Mouse (Mus musculus) heart, embryonic 16.5 days (tissue): ENCODE measurements at regions not wholly inside any gene's neighbourhood (a gene's known extent, or its start where the extent isn't known, plus 50 kb on each side); places are given as distances from the start of the nearest gene placed in this dataset.

Experiments used
- ATAC-seq: fragments of 200-750 bp; cut with Nextera tagmentation; replicated peaks from 2 replicates; pipeline ENCODE4 v1.8.0; 2017; ENCODE audit warnings: moderate number of reproducible peaks; ENCODE audit not compliant: insufficient read depth, low FRiP score; ENCODE audit errors: extremely low read depth
- H3K27ac ChIP-seq: fragments of 300-500 bp; sonication (generic); 2 replicates; pipeline ENCODE4 v1.5.1; 2014; ENCODE audit warnings: mild to moderate bottlenecking, low read length, control low read depth, moderate library complexity
- H3K27me3 ChIP-seq: fragments of 300-500 bp; sonication (generic); 2 replicates; pipeline ENCODE4 v1.6.1; 2014; ENCODE audit warnings: low read length, mixed read lengths; ENCODE audit not compliant: control insufficient read depth, insufficient read depth
- H3K36me3 ChIP-seq: fragments of 300-500 bp; sonication (generic); 2 replicates; pipeline ENCODE4 v1.6.1; 2014; ENCODE audit not compliant: control insufficient read depth, insufficient read depth
- H3K4me1 ChIP-seq: fragments of 300-500 bp; sonication (generic); 2 replicates; pipeline ENCODE4 v1.6.1; 2014; ENCODE audit warnings: low read length, mixed read lengths; ENCODE audit not compliant: control insufficient read depth, insufficient read depth
- H3K4me2 ChIP-seq: fragments of 300-500 bp; sonication (generic); 2 replicates; pipeline ENCODE4 v1.6.1; 2014; ENCODE audit warnings: low read depth, mild to moderate bottlenecking, control low read depth, low read length
- H3K4me3 ChIP-seq: fragments of 300-500 bp; sonication (generic); 2 replicates; pipeline ENCODE4 v1.5.1; 2014; ENCODE audit warnings: mild to moderate bottlenecking, control low read depth, low read length
- H3K9ac ChIP-seq: fragments of 300-500 bp; sonication (generic); 2 replicates; pipeline ENCODE4 v1.6.1; 2014; ENCODE audit warnings: low read length, control low read depth
- H3K9me3 ChIP-seq: fragments of 300-500 bp; sonication (generic); replicated peaks from 2 replicates; pipeline ENCODE4 v1.6.1; 2016; ENCODE audit warnings: low read length; ENCODE audit not compliant: control insufficient read depth
- WGBS: fragments of 180-500 bp; shearing (Covaris S2); extraction: QIAGEN DNeasy Blood & Tissue Kit; methylation state at CpG from one replicate; pipeline ENCODE4 v1.1.7; 2014; 5-methylcytosine and 5-hydroxymethylcytosine counted together

GRCm38 (mm10) chr12:110102186-110102585 is 176.7 kb upstream of the Dio3 start:
- no peak overlapping the region for H3K4me2 ChIP-seq
- no peak overlapping the region for H3K27ac ChIP-seq
- H3K9ac ChIP-seq = no peak overlapping the region
- H3K9me3 ChIP-seq = peaks cover 6% of the 10 kb centered on the region
- H3K27me3 ChIP-seq = no peaks in the 10 kb centered on the region
- H3K4me1 ChIP-seq = no peaks in the 10 kb centered on the region
- H3K4me3 ChIP-seq = no peak overlapping the region
- ATAC-seq = no peak
- 83% methylated on average over 7 of the region's 7 CpGs for WGBS
- no peaks in the 10 kb centered on the region for H3K36me3 ChIP-seq

- no peak overlapping the region for H3K4me2 ChIP-seq
- H3K27ac ChIP-seq = no peak overlapping the region
- no peak overlapping the region for H3K4me3 ChIP-seq
- no peak overlapping the region for H3K9ac ChIP-seq
- no peaks in the 10 kb centered on the region for H3K36me3 ChIP-seq
- peaks cover 2% of the 10 kb centered on the region; the same call in 1 of the 2 replicates for H3K27me3 ChIP-seq
- 51% methylated on average over 11 of the region's 11 CpGs for WGBS
- ATAC-seq = no peak
- H3K9me3 ChIP-seq = no peaks in the 10 kb centered on the region
- H3K4me1 ChIP-seq = no peaks in the 10 kb centered on the region
Measured at GRCm38 (mm10) chr12:110112051-110112722, 166.7 kb upstream of the Dio3 start.

DNA sequence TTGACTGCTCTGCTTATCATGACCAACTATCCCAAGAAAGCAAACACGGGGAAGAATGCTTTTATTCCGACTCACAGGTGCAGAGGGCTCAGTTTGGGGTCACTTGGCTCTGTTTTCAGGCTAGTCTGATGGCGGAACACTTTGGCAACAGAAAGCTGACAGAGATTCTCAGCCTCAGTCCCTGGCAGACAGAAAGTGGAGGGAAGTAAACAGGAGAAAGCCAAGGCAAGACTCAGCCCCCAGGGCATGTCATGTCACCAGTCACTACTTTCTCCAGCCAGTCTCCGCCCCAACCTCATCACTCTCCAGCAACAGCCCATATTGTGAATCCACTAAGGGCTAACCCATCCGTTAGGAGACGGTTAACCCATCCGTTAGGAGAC is 166.2 kb upstream of the Dio3 start:
- Histone ChIP-seq H3K4me1 (no peaks in the 10 kb centered on the region), H3K27me3 (peaks cover 2% of the 10 kb centered on the region; the same call in 1 of the 2 replicates), H3K4me3 (no peak overlapping the region), H3K9ac (no peak overlapping the region), H3K36me3 (no peaks in the 10 kb centered on the region), H3K4me2 (no peak overlapping the region), H3K9me3 (no peaks in the 10 kb centered on the region), H3K27ac (no peak overlapping the region)
- WGBS = 73% methylated on average over 7 of the region's 7 CpGs
- ATAC-seq = no peak

DNA sequence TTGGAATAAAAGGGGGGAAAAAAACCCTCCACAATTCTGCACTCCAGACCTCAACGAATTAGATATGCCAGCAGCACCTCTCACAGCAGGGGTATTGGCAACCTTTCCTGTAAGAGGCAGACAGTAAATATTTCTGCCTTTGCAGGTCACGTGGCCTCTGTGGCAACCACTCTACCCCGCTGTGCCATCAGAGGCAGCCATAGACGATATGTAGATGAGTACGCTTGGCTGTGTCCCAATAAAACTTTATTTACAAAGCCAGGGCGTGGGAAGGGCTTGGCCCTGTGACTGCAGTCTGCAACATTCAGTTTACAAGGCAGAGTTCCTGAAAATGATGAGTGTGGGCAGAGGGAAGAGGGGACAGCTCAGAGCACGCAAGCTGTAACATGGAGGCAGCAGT is 158.7 kb upstream of the Dio3 start:
- no peak overlapping the region for H3K27ac ChIP-seq
- H3K27me3 ChIP-seq = no peaks in the 10 kb centered on the region
- WGBS = 72% methylated on average over 7 of the region's 7 CpGs
- no peaks in the 10 kb centered on the region for H3K4me1 ChIP-seq
- ATAC-seq = no peak
- H3K36me3 ChIP-seq = no peaks in the 10 kb centered on the region
- no peak overlapping the region for H3K9ac ChIP-seq
- no peaks in the 10 kb centered on the region for H3K9me3 ChIP-seq
- no peak overlapping the region for H3K4me2 ChIP-seq
- no peak overlapping the region for H3K4me3 ChIP-seq

- no peak for ATAC-seq
- Histone ChIP-seq H3K4me2 (no peak overlapping the region), H3K27me3 (no peaks in the 10 kb centered on the region), H3K36me3 (no peaks in the 10 kb centered on the region), H3K9me3 (no peaks in the 10 kb centered on the region), H3K27ac (no peak overlapping the region), H3K4me1 (no peaks in the 10 kb centered on the region), H3K4me3 (no peak overlapping the region), H3K9ac (no peak overlapping the region)
- WGBS = 64% methylated on average over 4 of the region's 4 CpGs
Measured at GRCm38 (mm10) chr12:110122976-110123375, 155.9 kb upstream of the Dio3 start.

- Histone ChIP-seq H3K4me1 (no peaks in the 10 kb centered on the region), H3K9me3 (no peaks in the 10 kb centered on the region), H3K36me3 (no peaks in the 10 kb centered on the region), H3K9ac (no peak overlapping the region), H3K4me3 (no peak overlapping the region), H3K4me2 (no peak overlapping the region), H3K27ac (no peak overlapping the region), H3K27me3 (no peaks in the 10 kb centered on the region)
- 87% methylated on average over 7 of the region's 7 CpGs for WGBS
- no peak for ATAC-seq
Measured at GRCm38 (mm10) chr12:110126525-110126924, 152.3 kb upstream of the Dio3 start.

- Histone ChIP-seq H3K9me3 (peaks cover 5% of the 10 kb centered on the region), H3K27ac (no peak overlapping the region), H3K36me3 (no peaks in the 10 kb centered on the region), H3K4me3 (no peak overlapping the region), H3K4me2 (no peak overlapping the region), H3K9ac (no peak overlapping the region), H3K4me1 (no peaks in the 10 kb centered on the region), H3K27me3 (no peaks in the 10 kb centered on the region)
- WGBS = 75% methylated on average over 5 of the region's 5 CpGs
- no peak for ATAC-seq
Measured at GRCm38 (mm10) chr12:110145379-110145778, 133.5 kb upstream of the Dio3 start.

DNA sequence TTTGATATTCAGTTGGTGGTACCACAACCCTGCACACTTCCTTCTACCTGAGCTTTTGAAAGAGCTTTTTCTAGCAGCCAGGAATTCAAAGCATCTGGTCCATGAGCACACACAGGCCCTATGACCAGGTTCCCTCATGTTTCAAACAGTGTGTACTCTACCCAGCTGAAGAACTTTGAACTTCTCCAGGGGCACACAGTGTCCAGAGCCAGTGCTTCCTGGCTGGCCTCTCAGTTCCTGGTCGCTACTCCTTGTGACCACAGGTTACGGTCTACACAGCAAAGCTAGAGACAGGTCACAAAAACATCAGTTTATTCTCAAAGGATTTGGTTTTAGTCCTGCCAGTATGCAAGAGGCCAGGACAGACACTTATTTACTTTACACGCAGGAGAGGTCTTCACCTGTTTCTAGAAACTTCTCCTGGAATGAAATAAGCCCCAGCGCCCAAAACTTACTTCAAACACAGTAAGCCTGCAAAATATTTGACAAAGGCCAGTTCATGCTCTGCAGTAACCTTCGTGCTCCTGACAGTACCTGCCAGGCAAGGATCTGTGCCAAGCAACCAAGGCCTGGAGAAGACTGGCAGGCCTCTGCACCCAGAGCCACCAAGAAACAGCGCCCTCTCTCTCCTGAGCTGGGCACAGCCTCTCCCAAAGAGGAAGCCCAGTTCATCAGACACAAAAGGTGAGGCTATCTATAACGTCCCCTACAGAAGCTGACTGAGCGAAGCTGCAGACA is 124.5 kb upstream of the Dio3 start:
- 84% methylated on average over 8 of the region's 8 CpGs for WGBS
- Histone ChIP-seq H3K4me2 (no peak overlapping the region), H3K4me3 (no peak overlapping the region), H3K27ac (no peak overlapping the region), H3K9me3 (peaks cover 5% of the 10 kb centered on the region), H3K4me1 (no peaks in the 10 kb centered on the region), H3K36me3 (no peaks in the 10 kb centered on the region), H3K9ac (no peak overlapping the region), H3K27me3 (no peaks in the 10 kb centered on the region)
- ATAC-seq = no peak

GRCm38 (mm10) chr12:110154963-110155325 is 123.9 kb upstream of the Dio3 start:
- Histone ChIP-seq H3K9ac (no peak overlapping the region), H3K27ac (no peak overlapping the region), H3K4me1 (no peaks in the 10 kb centered on the region), H3K4me3 (no peak overlapping the region), H3K9me3 (no peaks in the 10 kb centered on the region; the same call in 1 of the 2 replicates), H3K4me2 (no peak overlapping the region), H3K27me3 (no peaks in the 10 kb centered on the region), H3K36me3 (no peaks in the 10 kb centered on the region)
- WGBS = 52% methylated on average over 4 of the region's 4 CpGs
- no peak for ATAC-seq
